Mouse (Mus musculus): ENCODE data around the gene Fam193b.

The Fam193b gene

DNA sequence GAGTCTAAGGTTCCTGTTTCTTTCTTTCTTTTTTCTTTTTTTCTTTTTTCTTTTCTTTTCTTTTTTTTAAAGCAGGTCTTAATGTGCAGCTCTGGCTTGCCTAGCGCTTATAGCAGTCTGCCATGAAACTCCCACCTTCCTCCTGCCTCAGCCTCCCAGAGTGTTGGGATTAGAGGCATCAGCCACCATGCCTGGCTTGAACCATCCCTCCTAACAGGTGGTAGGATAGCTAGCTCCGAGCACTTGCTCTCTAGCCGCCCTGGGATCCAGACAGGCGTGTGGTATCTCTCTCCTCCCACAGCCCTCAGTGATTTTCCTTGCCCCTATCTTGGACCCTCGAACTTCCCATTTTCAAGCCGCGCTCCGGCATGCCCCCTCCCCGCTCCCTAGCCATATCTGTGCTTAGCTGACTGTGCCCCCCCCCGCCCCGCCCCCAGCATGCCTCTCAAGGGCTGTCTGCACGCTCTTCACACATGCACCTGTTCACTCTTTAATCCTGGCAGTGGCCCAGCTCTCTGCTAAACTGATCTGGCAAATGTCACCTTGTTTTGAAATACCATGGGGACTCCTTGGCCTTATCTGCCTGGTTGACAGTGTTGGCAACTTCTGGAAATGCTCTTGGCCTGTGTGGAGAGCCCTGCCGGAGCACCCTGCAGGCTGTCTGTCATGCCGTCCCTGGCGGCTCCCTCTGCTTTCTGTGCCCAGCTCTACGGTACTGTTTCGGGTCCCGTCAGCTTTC lies 75.9 kb downstream of the Fam193b start:
- DNase-seq: peak; percentile 51

DNA sequence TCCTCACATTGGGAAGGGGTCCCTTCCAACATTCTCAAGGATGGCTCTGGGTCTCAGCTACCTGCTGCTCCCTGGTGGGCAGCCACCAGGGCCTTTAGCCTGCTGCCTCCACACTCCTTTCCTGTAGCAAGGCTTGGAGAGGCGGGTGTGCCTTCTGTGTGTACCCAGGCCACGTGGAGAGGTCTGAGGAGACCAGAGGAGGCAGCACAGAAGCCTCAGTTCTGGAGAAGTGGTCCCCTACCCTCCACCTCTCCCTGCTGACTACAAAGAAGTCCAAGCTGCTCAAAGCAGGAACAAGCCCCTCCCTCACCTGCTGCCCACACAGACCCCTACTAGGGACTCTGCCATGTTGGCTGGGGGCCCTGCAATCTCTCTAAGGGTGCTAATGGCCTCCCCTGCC lies 76.7 kb downstream of the Fam193b start:
- DNase-seq: no peak
